Mouse (Mus musculus) neural tube, embryonic 11.5 days (tissue): ENCODE measurements around the gene Abca13. TPM values are rescaled to one million over a fixed set of nuclear protein-coding genes. Genes with fewer than 3 reads are reported as not detected.
A peak's percentile ranks its signal among the peaks of the same experiment; 100 is the strongest.
"Not testable (repeated sequence)": the region's sequence is repeated elsewhere in the genome, so short reads cannot be mapped to it uniquely, and the experiment has no call there.

Source experiments
- ATAC-seq: fragments of 200-750 bp; cut with Nextera tagmentation; 2 replicates; pipeline ENCODE4 v1.8.0; 2017; ENCODE audit warnings: moderate number of reproducible peaks, mild to moderate bottlenecking, moderate TSS enrichment, moderate library complexity; ENCODE audit not compliant: insufficient read depth, low FRiP score, low TSS enrichment
- DNase-seq: peaks from one replicate; pipeline ENCODE4 v3.0.0-alpha.2; 2015; ENCODE audit warnings: low spot score
- H3K27ac ChIP-seq: fragments of 300-500 bp; sonication (generic); 2 replicates; pipeline ENCODE4 v1.5.1; 2014; ENCODE audit warnings: low read depth, mild to moderate bottlenecking, low read length
- H3K27me3 ChIP-seq: fragments of 300-500 bp; sonication (generic); 2 replicates; pipeline ENCODE4 v1.6.1; 2014; ENCODE audit warnings: mild to moderate bottlenecking, low read length, mixed read lengths; ENCODE audit not compliant: control insufficient read depth, insufficient read depth
- H3K36me3 ChIP-seq: fragments of 300-500 bp; sonication (generic); 2 replicates; pipeline ENCODE4 v1.6.1; 2014; ENCODE audit warnings: mild to moderate bottlenecking, low read length, moderate library complexity, mixed read lengths; ENCODE audit not compliant: control insufficient read depth, insufficient read depth
- H3K4me1 ChIP-seq: fragments of 300-500 bp; sonication (generic); 2 replicates; pipeline ENCODE4 v1.6.1; 2014; ENCODE audit warnings: low read length, mixed read lengths; ENCODE audit not compliant: control insufficient read depth, insufficient read depth
- H3K4me2 ChIP-seq: fragments of 300-500 bp; sonication (generic); 2 replicates; pipeline ENCODE4 v1.6.1; 2014; ENCODE audit warnings: low read depth, mild to moderate bottlenecking, moderate library complexity
- H3K4me3 ChIP-seq: fragments of 300-500 bp; sonication (generic); 2 replicates; pipeline ENCODE4 v1.5.1; 2014; ENCODE audit warnings: low read depth, low read length
- H3K9ac ChIP-seq: fragments of 300-500 bp; sonication (generic); 2 replicates; pipeline ENCODE4 v1.6.1; 2014; ENCODE audit warnings: mild to moderate bottlenecking, low read length
- H3K9me3 ChIP-seq: fragments of 300-500 bp; sonication (generic); 2 replicates; pipeline ENCODE4 v1.6.1; 2016; ENCODE audit warnings: low read length; ENCODE audit not compliant: control insufficient read depth
- WGBS: fragments of 180-500 bp; shearing (Covaris S2); extraction: QIAGEN DNeasy Blood & Tissue Kit; methylation state at CpG from one replicate; pipeline ENCODE4 v1.1.7; 2014; 5-methylcytosine and 5-hydroxymethylcytosine counted together
- polyA plus RNA-seq: library from polyadenylated mRNA; unstranded; fragments of >200 nt; fragmentation: Nextera tagmentation; extraction: Ambion mirVana; gene quantifications from 2 replicates; pipeline ENCODE4 v1.2.1, GENCODE M21; 2014

Abca13 gene
- polyA plus RNA-seq, 1 experiment from 2014 or later: not detected

DNA sequence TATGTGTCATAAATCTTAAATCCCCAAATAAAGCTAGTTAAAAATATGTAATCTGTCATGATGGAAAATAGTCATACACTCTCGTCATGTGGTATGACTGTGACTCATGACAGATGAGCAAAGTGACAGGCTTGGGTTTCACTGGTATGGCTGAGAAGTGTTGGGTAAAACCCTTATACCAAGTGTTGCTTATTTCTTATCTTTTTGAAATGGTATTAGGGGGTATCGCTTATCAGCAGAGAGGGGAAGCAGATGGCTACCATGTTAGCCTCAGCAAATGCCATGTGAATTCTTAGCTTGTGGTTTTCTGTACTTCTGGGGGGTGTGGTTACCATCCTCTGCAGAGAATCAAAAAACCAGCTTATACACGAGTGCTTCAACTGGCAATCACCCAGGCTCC is 124.8 kb downstream of the Abca13 start:
- DNase-seq (no peak), ATAC-seq (no peak)
- no peak overlapping the region for H3K4me3 ChIP-seq
- no peak overlapping the region for H3K27ac ChIP-seq
- H3K36me3 ChIP-seq: no peaks in the 10 kb centered on the region
- no peak overlapping the region for H3K4me2 ChIP-seq
- no peaks in the 10 kb centered on the region for H3K9me3 ChIP-seq
- no peak overlapping the region for H3K9ac ChIP-seq
- 68% methylated on average over 3 of the region's 3 CpGs for WGBS
- H3K4me1 ChIP-seq: no peaks in the 10 kb centered on the region
- H3K27me3 ChIP-seq: no peaks in the 10 kb centered on the region

DNA sequence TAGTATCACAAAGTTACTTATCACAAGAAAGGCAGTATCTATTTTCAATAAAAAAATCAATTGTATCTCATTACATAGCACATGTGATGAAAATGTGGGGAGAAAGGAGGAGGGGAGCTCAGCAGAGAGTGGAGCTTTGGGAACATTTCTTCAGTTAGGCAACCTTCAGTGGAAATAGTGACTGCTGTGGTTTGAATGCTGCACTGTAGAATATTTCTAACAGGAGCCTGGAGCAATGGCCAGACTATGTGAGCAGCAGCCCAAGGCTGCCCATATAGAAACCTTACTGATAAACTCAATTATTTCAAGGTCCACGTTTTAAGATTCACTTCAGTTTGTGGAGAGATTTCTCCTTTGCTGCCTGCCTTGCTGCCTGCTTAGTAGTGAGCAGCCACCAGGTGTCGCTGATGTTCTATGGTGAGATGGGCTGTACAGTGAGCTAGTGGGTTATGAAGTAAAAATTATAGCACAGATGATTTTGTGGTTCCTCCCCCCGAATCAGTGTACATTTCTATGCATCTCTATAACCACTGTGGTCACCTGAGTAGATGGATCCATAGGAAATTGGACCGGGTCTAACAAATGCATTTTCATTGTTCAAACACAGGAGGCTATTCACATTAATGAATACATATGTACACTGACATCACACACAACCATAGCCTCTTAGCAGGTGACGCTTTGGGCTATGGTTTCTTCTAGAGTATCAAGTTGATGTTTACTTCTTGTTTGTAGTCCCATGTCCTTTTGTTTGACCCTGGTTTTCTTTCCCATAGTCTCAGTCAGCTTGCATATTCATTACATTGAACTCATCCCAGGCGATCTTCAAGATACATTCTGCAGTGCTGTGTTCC is 125.6 kb downstream of the Abca13 start:
- WGBS: 34% methylated on average over 6 of the region's 6 CpGs

GRCm38 (mm10) chr11:9338151-9338550 is 146.4 kb downstream of the Abca13 start:
- DNase-seq (no peak), ATAC-seq (no peak)
- Histone ChIP-seq H3K4me1 (no peaks in the 10 kb centered on the region), H3K36me3 (no peaks in the 10 kb centered on the region), H3K4me2 (no peak overlapping the region), H3K9me3 (no peaks in the 10 kb centered on the region), H3K27me3 (no peaks in the 10 kb centered on the region), H3K27ac (no peak overlapping the region), H3K9ac (no peak overlapping the region), H3K4me3 (no peak overlapping the region)
- WGBS: 88% methylated on average over 3 of the region's 3 CpGs

More for the DNA sequence above, 125.6 kb downstream of the Abca13 start:
- Histone ChIP-seq H3K27ac (no peak overlapping the region), H3K4me3 (no peak overlapping the region), H3K9ac (no peak overlapping the region), H3K4me1 (no peaks in the 10 kb centered on the region), H3K4me2 (no peak overlapping the region), H3K27me3 (no peaks in the 10 kb centered on the region), H3K36me3 (no peaks in the 10 kb centered on the region), H3K9me3 (no peaks in the 10 kb centered on the region)
- ATAC-seq: peak; percentile 70
- peak; percentile 73 for DNase-seq

GRCm38 (mm10) chr11:9347724-9348123 is 156.0 kb downstream of the Abca13 start:
- 52% methylated on average over 3 of the region's 3 CpGs for WGBS
- DNase-seq (peak; percentile 22), ATAC-seq (peak; percentile 48; the same call in 1 of the 2 replicates)
- Histone ChIP-seq H3K4me2 (no peak overlapping the region), H3K4me3 (no peak overlapping the region), H3K27me3 (no peaks in the 10 kb centered on the region), H3K36me3 (no peaks in the 10 kb centered on the region), H3K9ac (no peak overlapping the region), H3K9me3 (no peaks in the 10 kb centered on the region), H3K4me1 (no peaks in the 10 kb centered on the region), H3K27ac (no peak overlapping the region)

GRCm38 (mm10) chr11:9373160-9373559 is 181.4 kb downstream of the Abca13 start:
- Histone ChIP-seq H3K4me2 (no peak overlapping the region), H3K4me1 (no peaks in the 10 kb centered on the region), H3K36me3 (no peaks in the 10 kb centered on the region), H3K27ac (no peak overlapping the region), H3K9me3 (no peaks in the 10 kb centered on the region), H3K9ac (no peak overlapping the region), H3K4me3 (no peak overlapping the region), H3K27me3 (no peaks in the 10 kb centered on the region)
- no peak for ATAC-seq
- 83% methylated on average over 5 of the region's 5 CpGs for WGBS
- DNase-seq: no peak

DNA sequence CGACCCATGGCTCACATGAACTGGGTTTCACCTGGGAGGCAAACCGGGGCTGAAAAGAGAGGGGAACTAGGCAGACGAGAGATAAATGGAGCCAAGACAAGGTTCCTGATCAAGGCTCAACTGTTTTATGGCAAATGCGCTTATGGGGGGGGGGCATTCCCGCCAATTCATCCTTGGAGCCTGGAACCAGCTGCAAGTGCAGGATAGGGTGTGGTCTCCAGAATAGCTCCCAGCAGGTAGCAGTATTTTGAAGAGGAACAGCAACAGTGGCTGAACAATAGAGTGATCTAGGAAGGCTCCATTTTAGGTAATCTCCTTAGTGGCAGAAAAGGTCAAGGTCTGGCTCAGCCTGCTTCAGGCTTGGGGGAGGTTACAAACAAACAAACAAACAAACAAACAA is 182.7 kb downstream of the Abca13 start:
- H3K9me3 ChIP-seq, H3K4me3 ChIP-seq, DNase-seq, H3K9ac ChIP-seq, H3K4me2 ChIP-seq, H3K36me3 ChIP-seq, H3K27ac ChIP-seq, H3K27me3 ChIP-seq, ATAC-seq, H3K4me1 ChIP-seq: not testable (repeated sequence)
- 71% methylated on average over 5 of the region's 5 CpGs for WGBS

GRCm38 (mm10) chr11:9388520-9388919 is 196.8 kb downstream of the Abca13 start:
- Histone ChIP-seq H3K9ac (no peak overlapping the region), H3K27ac (no peak overlapping the region), H3K4me3 (no peak overlapping the region), H3K36me3 (no peaks in the 10 kb centered on the region), H3K9me3 (no peaks in the 10 kb centered on the region), H3K27me3 (no peaks in the 10 kb centered on the region), H3K4me1 (no peaks in the 10 kb centered on the region), H3K4me2 (no peak overlapping the region)
- DNase-seq (no peak), ATAC-seq (no peak)
- WGBS: 88% methylated on average over 1 of the region's 1 CpGs

- Histone ChIP-seq H3K4me1 (no peaks in the 10 kb centered on the region), H3K9ac (no peak overlapping the region), H3K4me3 (no peak overlapping the region), H3K27me3 (no peaks in the 10 kb centered on the region), H3K9me3 (no peaks in the 10 kb centered on the region), H3K4me2 (no peak overlapping the region), H3K27ac (no peak overlapping the region), H3K36me3 (no peaks in the 10 kb centered on the region)
- ATAC-seq: no peak
- no peak for DNase-seq
- 81% methylated on average over 3 of the region's 3 CpGs for WGBS
These were observed 225.2 kb downstream of the Abca13 start for GRCm38 (mm10) chr11:9416946-9417345.

DNA sequence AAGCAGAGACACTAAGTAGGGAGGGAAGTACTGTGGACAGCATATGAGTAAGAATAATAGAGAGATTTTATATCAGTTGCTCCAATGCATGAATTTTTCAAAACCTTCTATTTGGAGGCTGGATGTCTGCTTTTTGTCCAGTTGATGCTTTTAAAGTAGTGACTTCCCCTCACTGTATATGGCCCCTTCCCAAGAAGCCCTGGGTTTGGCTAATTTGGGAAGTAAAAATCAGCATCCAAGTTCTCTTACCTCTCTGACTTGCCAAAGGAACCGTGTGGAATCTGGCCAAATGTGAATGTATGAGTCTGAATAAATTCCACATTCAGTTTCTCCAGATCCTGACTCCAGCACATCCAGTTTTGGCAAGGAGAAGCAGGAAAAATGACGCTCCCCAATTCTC is 228.5 kb downstream of the Abca13 start:
- Histone ChIP-seq H3K9me3 (no peaks in the 10 kb centered on the region), H3K4me2 (no peak overlapping the region), H3K27ac (no peak overlapping the region), H3K9ac (no peak overlapping the region), H3K36me3 (no peaks in the 10 kb centered on the region), H3K4me1 (no peaks in the 10 kb centered on the region), H3K4me3 (no peak overlapping the region), H3K27me3 (no peaks in the 10 kb centered on the region)
- 66% methylated on average over 2 of the region's 2 CpGs for WGBS
- no peak for DNase-seq
- no peak for ATAC-seq
